Mouse (Mus musculus): Measurements from ENCODE around the gene Arid1b. TPM values are rescaled to one million over a fixed set of nuclear protein-coding genes. Genes with fewer than 3 reads are reported as not detected.

Gene Arid1b
- polyA plus RNA-seq, 1 experiment from 2014 or later = 5.8 TPM

- Histone ChIP-seq H3K27me3 (replicated peaks; ENCODE audit: control insufficient read depth, insufficient read depth, low read length) (no peaks in the 10 kb centered on the region), H3K4me2 (ENCODE audit: low read depth, low read length) (no peak overlapping the region), H3K36me3 (ENCODE audit: control insufficient read depth, insufficient read depth, low read length) (no peaks in the 10 kb centered on the region), H3K9ac (ENCODE audit: low read depth, low read length) (no peak overlapping the region), H3K27ac (ENCODE audit: low read length) (no peak overlapping the region), H3K9me3 (ENCODE audit: control insufficient read depth, low read length) (no peaks in the 10 kb centered on the region), H3K4me3 (ENCODE audit: low read length) (no peak overlapping the region), H3K4me1 (ENCODE audit: control insufficient read depth, insufficient read depth, low read length) (peaks cover 23% of the 10 kb centered on the region)
- no peak for ATAC-seq
- WGBS = 80% methylated on average over 10 of the region's 10 CpGs
These were observed 201.9 kb downstream of the Arid1b start for GRCm38 (mm10) chr17:5196005-5196404.

- no peak overlapping the region for H3K27ac ChIP-seq (ENCODE audit: low read length)
- peaks cover 23% of the 10 kb centered on the region for H3K4me1 ChIP-seq (ENCODE audit: control insufficient read depth, insufficient read depth, low read length)
These were observed 202.4 kb downstream of the Arid1b start for GRCm38 (mm10) chr17:5196508-5196907.

GRCm38 (mm10) chr17:5197083-5197482 is 203.0 kb downstream of the Arid1b start:
- Histone ChIP-seq H3K27me3 (replicated peaks; ENCODE audit: control insufficient read depth, insufficient read depth, low read length) (no peaks in the 10 kb centered on the region), H3K4me1 (ENCODE audit: control insufficient read depth, insufficient read depth, low read length) (peaks cover 23% of the 10 kb centered on the region), H3K4me2 (ENCODE audit: low read depth, low read length) (no peak overlapping the region), H3K9me3 (ENCODE audit: control insufficient read depth, low read length) (no peaks in the 10 kb centered on the region), H3K27ac (ENCODE audit: low read length) (no peak overlapping the region), H3K4me3 (ENCODE audit: low read length) (no peak overlapping the region), H3K9ac (ENCODE audit: low read depth, low read length) (no peak overlapping the region), H3K36me3 (ENCODE audit: control insufficient read depth, insufficient read depth, low read length) (no peaks in the 10 kb centered on the region)
- 84% methylated on average over 2 of the region's 2 CpGs for WGBS
- ATAC-seq = no peak

More at GRCm38 (mm10) chr17:5196508-5196907, 202.4 kb downstream of the Arid1b start:
- no peaks in the 10 kb centered on the region for H3K27me3 ChIP-seq (replicated peaks; ENCODE audit: control insufficient read depth, insufficient read depth, low read length)
- no peaks in the 10 kb centered on the region for H3K36me3 ChIP-seq (ENCODE audit: control insufficient read depth, insufficient read depth, low read length)
- 77% methylated on average over 6 of the region's 6 CpGs for WGBS
- ATAC-seq = no peak
- no peak overlapping the region for H3K4me2 ChIP-seq (ENCODE audit: low read depth, low read length)
- no peak overlapping the region for H3K4me3 ChIP-seq (ENCODE audit: low read length)
- no peaks in the 10 kb centered on the region for H3K9me3 ChIP-seq (ENCODE audit: control insufficient read depth, low read length)
- no peak overlapping the region for H3K9ac ChIP-seq (ENCODE audit: low read depth, low read length)

GRCm38 (mm10) chr17:5197765-5198164 is 203.6 kb downstream of the Arid1b start:
- ATAC-seq = peak; percentile 13; the same call in 1 of the 2 replicates
- Histone ChIP-seq H3K36me3 (ENCODE audit: control insufficient read depth, insufficient read depth, low read length) (no peaks in the 10 kb centered on the region), H3K4me2 (ENCODE audit: low read depth, low read length) (no peak overlapping the region), H3K9ac (ENCODE audit: low read depth, low read length) (no peak overlapping the region), H3K4me1 (ENCODE audit: control insufficient read depth, insufficient read depth, low read length) (peaks cover 27% of the 10 kb centered on the region), H3K9me3 (ENCODE audit: control insufficient read depth, low read length) (no peaks in the 10 kb centered on the region), H3K4me3 (ENCODE audit: low read length) (no peak overlapping the region), H3K27me3 (replicated peaks; ENCODE audit: control insufficient read depth, insufficient read depth, low read length) (no peaks in the 10 kb centered on the region), H3K27ac (ENCODE audit: low read length) (peak overlapping the region; percentile 9; the same call in 1 of the 2 replicates)
- WGBS = 68% methylated on average over 3 of the region's 3 CpGs

GRCm38 (mm10) chr17:5198252-5198651 is 204.1 kb downstream of the Arid1b start:
- Histone ChIP-seq H3K27ac (ENCODE audit: low read length) (peak overlapping the region; percentile 9; the same call in 1 of the 2 replicates), H3K9me3 (ENCODE audit: control insufficient read depth, low read length) (no peaks in the 10 kb centered on the region), H3K9ac (ENCODE audit: low read depth, low read length) (no peak overlapping the region), H3K4me2 (ENCODE audit: low read depth, low read length) (no peak overlapping the region), H3K36me3 (ENCODE audit: control insufficient read depth, insufficient read depth, low read length) (no peaks in the 10 kb centered on the region), H3K4me1 (ENCODE audit: control insufficient read depth, insufficient read depth, low read length) (peaks cover 32% of the 10 kb centered on the region), H3K27me3 (replicated peaks; ENCODE audit: control insufficient read depth, insufficient read depth, low read length) (no peaks in the 10 kb centered on the region), H3K4me3 (ENCODE audit: low read length) (no peak overlapping the region)
- whole genome bisulfite sequencing = 51% methylated on average over 6 of the region's 6 CpGs
- peak; percentile 43; the same call in 1 of the 2 replicates for ATAC-seq

- Histone ChIP-seq H3K9me3 (ENCODE audit: control insufficient read depth, low read length) (no peaks in the 10 kb centered on the region), H3K4me1 (ENCODE audit: control insufficient read depth, insufficient read depth, low read length) (peaks cover 37% of the 10 kb centered on the region), H3K27ac (ENCODE audit: low read length) (no peak overlapping the region), H3K27me3 (replicated peaks; ENCODE audit: control insufficient read depth, insufficient read depth, low read length) (no peaks in the 10 kb centered on the region), H3K4me2 (ENCODE audit: low read depth, low read length) (no peak overlapping the region), H3K9ac (ENCODE audit: low read depth, low read length) (no peak overlapping the region), H3K36me3 (ENCODE audit: control insufficient read depth, insufficient read depth, low read length) (no peaks in the 10 kb centered on the region), H3K4me3 (ENCODE audit: low read length) (no peak overlapping the region)
- WGBS = 62% methylated on average over 4 of the region's 4 CpGs
- no peak for ATAC-seq
These were observed 204.7 kb downstream of the Arid1b start for GRCm38 (mm10) chr17:5198811-5199210.

GRCm38 (mm10) chr17:5200638-5201037 is 206.5 kb downstream of the Arid1b start:
- H3K9me3 ChIP-seq (ENCODE audit: control insufficient read depth, low read length) = no peaks in the 10 kb centered on the region
- H3K9ac ChIP-seq (ENCODE audit: low read depth, low read length) = no peak overlapping the region
- H3K27me3 ChIP-seq (replicated peaks; ENCODE audit: control insufficient read depth, insufficient read depth, low read length) = no peaks in the 10 kb centered on the region
- peaks cover 35% of the 10 kb centered on the region for H3K4me1 ChIP-seq (ENCODE audit: control insufficient read depth, insufficient read depth, low read length)
- WGBS = 87% methylated on average over 6 of the region's 6 CpGs
- no peaks in the 10 kb centered on the region for H3K36me3 ChIP-seq (ENCODE audit: control insufficient read depth, insufficient read depth, low read length)
- H3K4me2 ChIP-seq (ENCODE audit: low read depth, low read length) = no peak overlapping the region
- ATAC-seq = no peak
- no peak overlapping the region for H3K4me3 ChIP-seq (ENCODE audit: low read length)
- no peak overlapping the region for H3K27ac ChIP-seq (ENCODE audit: low read length)

- Histone ChIP-seq H3K27ac (ENCODE audit: low read length) (no peak overlapping the region), H3K9ac (ENCODE audit: low read depth, low read length) (no peak overlapping the region), H3K36me3 (ENCODE audit: control insufficient read depth, insufficient read depth, low read length) (no peaks in the 10 kb centered on the region), H3K4me2 (ENCODE audit: low read depth, low read length) (no peak overlapping the region), H3K4me1 (ENCODE audit: control insufficient read depth, insufficient read depth, low read length) (peaks cover 39% of the 10 kb centered on the region), H3K27me3 (replicated peaks; ENCODE audit: control insufficient read depth, insufficient read depth, low read length) (no peaks in the 10 kb centered on the region), H3K4me3 (ENCODE audit: low read length) (no peak overlapping the region), H3K9me3 (ENCODE audit: control insufficient read depth, low read length) (no peaks in the 10 kb centered on the region)
- peak; percentile 59; the same call in 1 of the 2 replicates for ATAC-seq
- 60% methylated on average over 6 of the region's 6 CpGs for WGBS
These were observed 207.9 kb downstream of the Arid1b start for GRCm38 (mm10) chr17:5201859-5202598.

- Histone ChIP-seq H3K27me3 (replicated peaks; ENCODE audit: control insufficient read depth, insufficient read depth, low read length) (no peaks in the 10 kb centered on the region), H3K4me3 (ENCODE audit: low read length) (no peak overlapping the region), H3K27ac (ENCODE audit: low read length) (0 out of 2 replicates have a peak overlapping the region, but pooled peaks have one; percentile 27), H3K4me1 (ENCODE audit: control insufficient read depth, insufficient read depth, low read length) (peaks cover 36% of the 10 kb centered on the region), H3K4me2 (ENCODE audit: low read depth, low read length) (no peak overlapping the region), H3K9ac (ENCODE audit: low read depth, low read length) (no peak overlapping the region), H3K9me3 (ENCODE audit: control insufficient read depth, low read length) (no peaks in the 10 kb centered on the region), H3K36me3 (ENCODE audit: control insufficient read depth, insufficient read depth, low read length) (no peaks in the 10 kb centered on the region)
- 83% methylated on average over 5 of the region's 5 CpGs for WGBS
- no peak for ATAC-seq
These were observed 208.6 kb downstream of the Arid1b start for GRCm38 (mm10) chr17:5202756-5203155.

All from intestine, embryonic 16.5 days (tissue).